Mouse (Mus musculus): Measurements from ENCODE around the gene Ipo5.

GRCm38 (mm10) chr14:120881054-120881453 is 30.0 kb upstream of the Ipo5 start:
- TF ChIP-seq CTCF (IDR thresholded peaks at IDR 0.05; ENCODE audit: control insufficient read depth, insufficient read depth, insufficient read length) (no peak), USF1 (IDR thresholded peaks at IDR 0.05; ENCODE audit: low read depth) (no peak), MAX (IDR thresholded peaks at IDR 0.05) (no peak), CEBPB (IDR thresholded peaks at IDR 0.05; ENCODE audit: low read depth) (no peak), FOSL1 (IDR thresholded peaks at IDR 0.05; ENCODE audit: insufficient read depth, low read length, poor library complexity, severe bottlenecking) (no peak), MYOG (IDR thresholded peaks at IDR 0.05; ENCODE audit: control insufficient read depth, extremely low read depth, insufficient read length) (no peak), MYOD1 (IDR thresholded peaks at IDR 0.05; ENCODE audit: control insufficient read depth, insufficient read length, low read depth) (no peak)
